Mouse (Mus musculus) hindbrain, embryonic 16.5 days (tissue): ENCODE results near the gene Nudt14. TPM values are rescaled to one million over a fixed set of nuclear protein-coding genes. Genes with fewer than 3 reads are reported as not detected.
A peak's percentile ranks its signal among the peaks of the same experiment; 100 is the strongest.

Experiments used
- ATAC-seq: fragments of 200-750 bp; cut with Nextera tagmentation; 2 replicates; pipeline ENCODE4 v1.8.0; 2017; ENCODE audit warnings: moderate TSS enrichment, moderate library complexity
- H3K27ac ChIP-seq: fragments of 300-500 bp; sonication (generic); 2 replicates; pipeline ENCODE4 v1.5.1; 2014; ENCODE audit warnings: low read depth, mild to moderate bottlenecking, control low read depth, low read length, moderate library complexity
- H3K27me3 ChIP-seq: fragments of 300-500 bp; sonication (generic); replicated peaks from 2 replicates; pipeline ENCODE4 v1.6.1; 2014; ENCODE audit warnings: low read length; ENCODE audit not compliant: control insufficient read depth, insufficient read depth
- H3K36me3 ChIP-seq: fragments of 300-500 bp; sonication (generic); 2 replicates; pipeline ENCODE4 v1.6.1; 2014; ENCODE audit warnings: mild to moderate bottlenecking, low read length, moderate library complexity, mixed read lengths; ENCODE audit not compliant: control insufficient read depth, insufficient read depth
- H3K4me1 ChIP-seq: fragments of 300-500 bp; sonication (generic); 2 replicates; pipeline ENCODE4 v1.6.1; 2014; ENCODE audit warnings: low read depth, low read length; ENCODE audit not compliant: control insufficient read depth, insufficient read depth
- H3K4me2 ChIP-seq: fragments of 300-500 bp; sonication (generic); 2 replicates; pipeline ENCODE4 v1.6.1; 2014; ENCODE audit warnings: mild to moderate bottlenecking, low read length, control low read depth, moderate library complexity
- H3K4me3 ChIP-seq: fragments of 300-500 bp; sonication (generic); 2 replicates; pipeline ENCODE4 v1.5.1; 2014; ENCODE audit warnings: mild to moderate bottlenecking, low read length, control low read depth, moderate library complexity
- H3K9ac ChIP-seq: fragments of 300-500 bp; sonication (generic); 2 replicates; pipeline ENCODE4 v1.6.1; 2014; ENCODE audit warnings: low read depth, mild to moderate bottlenecking, control low read depth, low read length, moderate library complexity
- H3K9me3 ChIP-seq: fragments of 300-500 bp; sonication (generic); 2 replicates; pipeline ENCODE4 v1.6.1; 2014; ENCODE audit warnings: mild to moderate bottlenecking, low read length, moderate library complexity; ENCODE audit not compliant: control insufficient read depth
- WGBS: fragments of 180-500 bp; shearing (Covaris S2); extraction: QIAGEN DNeasy Blood & Tissue Kit; methylation state at CpG from one replicate; pipeline ENCODE4 v1.1.7; 2014; 5-methylcytosine and 5-hydroxymethylcytosine counted together
- polyA plus RNA-seq: library from polyadenylated mRNA; unstranded; fragments of >200 nt; fragmentation: Nextera tagmentation; extraction: Ambion mirVana; gene quantifications from 2 replicates; pipeline ENCODE4 v1.2.1, GENCODE M21; 2015

The Nudt14 gene
- polyA plus RNA-seq, 1 experiment from 2014 or later: 54.2 TPM

- ATAC-seq: no peak
- no peak overlapping the region for H3K27ac ChIP-seq
- no peaks in the 10 kb centered on the region for H3K27me3 ChIP-seq
- no peaks in the 10 kb centered on the region for H3K9me3 ChIP-seq
- H3K36me3 ChIP-seq: no peaks in the 10 kb centered on the region
- no peak overlapping the region for H3K9ac ChIP-seq
- no peak overlapping the region for H3K4me3 ChIP-seq
- H3K4me1 ChIP-seq: peaks cover 20% of the 10 kb centered on the region
- H3K4me2 ChIP-seq: no peak overlapping the region
- 82% methylated on average over 3 of the region's 3 CpGs for WGBS
Observed at GRCm38 (mm10) chr12:112952926-112953565, 11.1 kb upstream of the Nudt14 start.

DNA sequence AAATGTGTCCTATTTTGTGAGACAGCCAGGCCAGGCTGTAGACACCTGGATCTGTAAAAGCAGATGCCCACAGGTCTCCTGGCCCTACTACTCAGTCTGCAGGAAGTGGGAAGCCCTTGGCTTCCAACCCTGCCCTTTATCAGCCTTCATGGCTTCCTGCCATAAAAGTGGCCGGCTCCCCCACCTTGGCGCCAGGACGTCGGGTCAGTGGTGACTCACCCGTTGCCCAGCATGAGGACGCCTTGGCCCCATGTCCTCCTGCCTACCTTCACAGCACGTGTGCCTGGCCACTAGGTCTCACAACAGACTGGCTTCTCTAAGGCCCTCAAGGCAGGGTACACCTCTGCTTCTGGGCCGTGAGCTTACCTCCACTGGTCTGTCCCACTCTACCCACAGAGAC is 10.5 kb upstream of the Nudt14 start:
- 75% methylated on average over 8 of the region's 8 CpGs for WGBS
- Histone ChIP-seq H3K4me3 (no peak overlapping the region), H3K36me3 (no peaks in the 10 kb centered on the region), H3K4me2 (no peak overlapping the region), H3K9me3 (no peaks in the 10 kb centered on the region), H3K27me3 (no peaks in the 10 kb centered on the region), H3K4me1 (peaks cover 20% of the 10 kb centered on the region), H3K9ac (no peak overlapping the region), H3K27ac (no peak overlapping the region)
- ATAC-seq: no peak

- Histone ChIP-seq H3K27ac (peak overlapping the region; percentile 92), H3K9me3 (no peaks in the 10 kb centered on the region), H3K36me3 (no peaks in the 10 kb centered on the region), H3K4me2 (peak overlapping the region; percentile 95; the same call in 1 of the 2 replicates), H3K4me1 (peaks cover 20% of the 10 kb centered on the region), H3K9ac (peak overlapping the region; percentile 89), H3K27me3 (no peaks in the 10 kb centered on the region), H3K4me3 (no peak overlapping the region)
- ATAC-seq: no peak
- WGBS: 15% methylated on average over 7 of the region's 7 CpGs
Observed at GRCm38 (mm10) chr12:112951150-112951842, 9.4 kb upstream of the Nudt14 start.

- Histone ChIP-seq H3K27me3 (no peaks in the 10 kb centered on the region), H3K9ac (peak overlapping the region; percentile 89), H3K9me3 (no peaks in the 10 kb centered on the region), H3K4me2 (peak overlapping the region; percentile 95), H3K4me3 (peak overlapping the region; percentile 68), H3K36me3 (no peaks in the 10 kb centered on the region), H3K27ac (peak overlapping the region; percentile 92), H3K4me1 (peaks cover 20% of the 10 kb centered on the region)
- ATAC-seq: peak; percentile 41
- WGBS: 4% methylated on average over 6 of the region's 6 CpGs
Observed at GRCm38 (mm10) chr12:112950761-112951129, 8.8 kb upstream of the Nudt14 start.

GRCm38 (mm10) chr12:112950040-112950760 is 8.3 kb upstream of the Nudt14 start:
- Histone ChIP-seq H3K4me3 (peak overlapping the region; percentile 68), H3K9ac (peak overlapping the region; percentile 89), H3K27me3 (no peaks in the 10 kb centered on the region), H3K4me2 (peak overlapping the region; percentile 95), H3K27ac (peak overlapping the region; percentile 92), H3K36me3 (no peaks in the 10 kb centered on the region), H3K4me1 (peaks cover 20% of the 10 kb centered on the region), H3K9me3 (no peaks in the 10 kb centered on the region)
- 1% methylated on average over 56 of the region's 58 CpGs for WGBS
- ATAC-seq: peak; percentile 92

- H3K36me3 ChIP-seq: no peaks in the 10 kb centered on the region
- no peak overlapping the region for H3K27ac ChIP-seq
- no peak overlapping the region for H3K9ac ChIP-seq
- ATAC-seq: no peak
- H3K9me3 ChIP-seq: no peaks in the 10 kb centered on the region
- no peak overlapping the region for H3K4me2 ChIP-seq
- H3K4me1 ChIP-seq: peaks cover 21% of the 10 kb centered on the region
- 26% methylated on average over 4 of the region's 4 CpGs for WGBS
- H3K4me3 ChIP-seq: no peak overlapping the region
- no peaks in the 10 kb centered on the region for H3K27me3 ChIP-seq
Observed at GRCm38 (mm10) chr12:112947307-112947706, 5.4 kb upstream of the Nudt14 start.

GRCm38 (mm10) chr12:112943669-112944068 is 1.7 kb upstream of the Nudt14 start:
- peaks cover 12% of the 10 kb centered on the region for H3K4me1 ChIP-seq
- no peak overlapping the region for H3K4me2 ChIP-seq
- no peaks in the 10 kb centered on the region for H3K9me3 ChIP-seq
- H3K27ac ChIP-seq: no peak overlapping the region
- no peak for ATAC-seq
- no peak overlapping the region for H3K9ac ChIP-seq
- H3K27me3 ChIP-seq: no peaks in the 10 kb centered on the region
- no peak overlapping the region for H3K4me3 ChIP-seq
- 85% methylated on average over 2 of the region's 2 CpGs for WGBS
- no peaks in the 10 kb centered on the region for H3K36me3 ChIP-seq

DNA sequence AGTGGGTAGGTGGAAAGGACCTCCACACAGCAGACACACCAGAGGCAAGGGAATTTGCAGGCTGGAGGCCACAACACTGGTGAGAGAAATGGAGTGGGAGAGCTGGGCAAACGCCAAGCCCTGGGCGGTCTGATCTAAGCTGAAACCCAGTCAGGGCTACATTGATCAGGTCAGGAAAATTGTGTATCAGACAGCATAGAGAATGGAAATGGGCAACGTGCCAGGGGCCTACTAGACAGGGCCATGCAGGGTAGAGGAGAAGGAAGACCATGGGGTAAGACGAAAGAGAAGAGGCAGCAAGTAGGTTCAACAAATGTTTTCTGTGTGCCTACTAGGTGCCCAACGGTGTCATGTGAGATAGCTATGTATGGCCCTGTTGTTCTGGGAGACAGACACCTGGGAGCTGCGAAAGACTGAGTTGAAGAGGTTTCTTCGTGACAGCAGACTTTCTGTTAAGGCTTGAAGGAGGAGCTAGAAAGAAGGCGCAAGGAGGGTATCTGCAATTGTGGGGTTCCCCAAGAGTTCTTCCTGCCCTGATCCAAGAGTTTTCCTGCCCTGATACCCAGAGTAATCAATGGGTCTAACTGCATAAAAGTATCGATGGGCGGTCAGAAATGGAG is 658 bp downstream of the Nudt14 start:
- H3K36me3 ChIP-seq: no peaks in the 10 kb centered on the region
- peak overlapping the region; percentile 67 for H3K4me3 ChIP-seq
- no peaks in the 10 kb centered on the region for H3K27me3 ChIP-seq
- peak overlapping the region; percentile 81 for H3K4me2 ChIP-seq
- H3K27ac ChIP-seq: peak overlapping the region; percentile 80; the same call in 1 of the 2 replicates
- WGBS: 43% methylated on average over 10 of the region's 10 CpGs
- ATAC-seq: peak; percentile 25; the same call in 1 of the 2 replicates
- no peaks in the 10 kb centered on the region for H3K9me3 ChIP-seq
- H3K4me1 ChIP-seq: peaks cover 12% of the 10 kb centered on the region
- peak overlapping the region; percentile 84 for H3K9ac ChIP-seq

- Histone ChIP-seq H3K36me3 (no peaks in the 10 kb centered on the region), H3K4me1 (peaks cover 12% of the 10 kb centered on the region), H3K9ac (no peak overlapping the region), H3K9me3 (no peaks in the 10 kb centered on the region), H3K27ac (0 out of 2 replicates have a peak overlapping the region, but pooled peaks have one; percentile 24), H3K27me3 (no peaks in the 10 kb centered on the region), H3K4me2 (no peak overlapping the region; the same call in 1 of the 2 replicates), H3K4me3 (no peak overlapping the region)
- no peak for ATAC-seq
- 74% methylated on average over 9 of the region's 9 CpGs for WGBS
Observed at GRCm38 (mm10) chr12:112940710-112941109, 1.2 kb downstream of the Nudt14 start.
